ENCODE assay signal across 8 mouse cellular contexts in genomic region chr9:53825318-53825717, GRCm38 (mm10). TPM values are rescaled to one million over a fixed set of nuclear protein-coding genes. Genes with fewer than 3 reads are reported as not detected.
DNase-seq lines count a peak whose midpoint lies in the region; TF ChIP-seq lines count a peak whose summit lies in the region.

No protein-coding gene starts in this region.

- DNase-seq in adrenal gland, postnatal 14 days = peak; percentile 29
- no peak for DNase-seq in adrenal gland, adult 2 months
- DNase-seq in ovary, postnatal 14 days (ENCODE audit: low spot score) = peak; percentile 14
- DNase-seq in ovary, adult 18-20 months (ENCODE audit: low spot score) = no peak
- DNase-seq in embryonic facial prominence, embryonic 10.5 days (ENCODE audit: low spot score) = peak; percentile 65
- peak; percentile 24 for DNase-seq in liver, adult 2 months (ENCODE audit: extremely low read depth, low read depth, low spot score)
- DNase-seq in splenic B cell, adult 2 months (ENCODE audit: low read depth, low spot score) = peak; percentile 46
- no peak for DNase-seq in spleen, postnatal 4 days (ENCODE audit: low spot score in 2 of 2)

- no peak for TF ChIP-seq POLR2A in liver, adult 2 months (IDR thresholded peaks at IDR 0.05; ENCODE audit: extremely low read depth, insufficient read depth, low read length)

- H3K9me3 ChIP-seq in embryonic facial prominence, embryonic 10.5 days = no peaks in the 10 kb centered on the region

- H3K9ac ChIP-seq in liver, adult 2 months (ENCODE audit: low read depth, low read length) = no peak overlapping the region

- peaks cover 8% of the 10 kb centered on the region; the same call in 1 of the 2 replicates for H3K27me3 ChIP-seq in embryonic facial prominence, embryonic 10.5 days (replicated peaks; ENCODE audit: low read depth, poor library complexity, severe bottlenecking)
- no peaks in the 10 kb centered on the region for H3K27me3 ChIP-seq in liver, adult 2 months (ENCODE audit: control insufficient read depth, insufficient read depth, low read length)
- H3K27me3 ChIP-seq in splenic B cell, adult 2 months (ENCODE audit: control insufficient read depth, insufficient read depth, low read length, poor library complexity, severe bottlenecking) = no peaks in the 10 kb centered on the region

- no peak overlapping the region for H3K27ac ChIP-seq in embryonic facial prominence, embryonic 10.5 days (replicated peaks)
- no peak overlapping the region for H3K27ac ChIP-seq in liver, adult 2 months (replicated peaks; ENCODE audit: insufficient read depth, low read depth, low read length)

- no peaks in the 10 kb centered on the region for H3K4me1 ChIP-seq in embryonic facial prominence, embryonic 10.5 days
- peaks cover 2% of the 10 kb centered on the region for H3K4me1 ChIP-seq in liver, adult 2 months (ENCODE audit: control insufficient read depth, insufficient read depth, low read length)

- no peaks in the 10 kb centered on the region for H3K36me3 ChIP-seq in embryonic facial prominence, embryonic 10.5 days (replicated peaks)
- no peaks in the 10 kb centered on the region for H3K36me3 ChIP-seq in liver, adult 2 months (ENCODE audit: control insufficient read depth, insufficient read depth, low read length)
- H3K36me3 ChIP-seq in splenic B cell, adult 2 months (ENCODE audit: control insufficient read depth, insufficient read depth, low read length, poor library complexity, severe bottlenecking) = no peaks in the 10 kb centered on the region

- 9% methylated on average over 9 of the region's 9 CpGs for WGBS in embryonic facial prominence, embryonic 10.5 days
- 5% methylated on average over 9 of the region's 9 CpGs for WGBS in liver, adult 2 months

- no peaks in the 10 kb centered on the region for H3K79me2 ChIP-seq in liver, adult 2 months (ENCODE audit: control insufficient read depth, insufficient read depth, low read length)

- no peak overlapping the region for H3K4me3 ChIP-seq in embryonic facial prominence, embryonic 10.5 days
- no peak overlapping the region for H3K4me3 ChIP-seq in liver, adult 2 months (ENCODE audit: insufficient read depth, low read depth, low read length)

- peak; percentile 58 for TF ChIP-seq CTCF in liver, adult 2 months (IDR thresholded peaks at IDR 0.05; ENCODE audit: low read depth, low read length)

RNA-seq across cellular contexts. Expression of gene Sln, which starts 24.6 kb away (rescaled TPM):
- total RNA-seq in adrenal gland, postnatal 14 days (2021) = not detected in 2 replicates
- total RNA-seq in adrenal gland, adult 2 months (2021) = not detected
- polyA plus RNA-seq in adrenal gland, adult 2 months (2012; rRNA removed) = not detected in 2 replicates
- 0.22 TPM in 1 of 2 replicates, not detected in the other for polyA plus RNA-seq in embryonic facial prominence, embryonic 10.5 days (2016; fragmentation: Nextera tagmentation; extraction: Ambion mirVana)
- not detected in 2 replicates for total RNA-seq in liver, adult 2 months (2014; rRNA removed)
- polyA plus RNA-seq in liver, adult 2 months (2012; rRNA removed) = not detected in 2 replicates

RNA-seq across cellular contexts. Expression of gene Slc35f2, which starts 54.0 kb away (rescaled TPM):
- total RNA-seq in adrenal gland, postnatal 14 days (2021) = 0.49 and 0.67 TPM in 2 replicates
- total RNA-seq in adrenal gland, adult 2 months (2021) = 1 to 10 TPM in 1 of 2 experiments, under 1 TPM in 1; 0.61 to 1.3 TPM
- polyA plus RNA-seq in adrenal gland, adult 2 months (2012; rRNA removed) = 0.70 and 0.97 TPM in 2 replicates
- 7.0 and 7.7 TPM in 2 replicates for polyA plus RNA-seq in embryonic facial prominence, embryonic 10.5 days (2016; fragmentation: Nextera tagmentation; extraction: Ambion mirVana)
- 0.13 and 0.18 TPM in 2 replicates for total RNA-seq in liver, adult 2 months (2014; rRNA removed)
- 0.10 and 0.14 TPM in 2 replicates for polyA plus RNA-seq in liver, adult 2 months (2012; rRNA removed)

Comparison
In these comparisons a context has a peak if more than half of its experiments do, and no peak if none do; other contexts are left out.
1. DNase-seq: peak in adrenal gland, postnatal 14 days (single experiment), ovary, postnatal 14 days (single experiment), embryonic facial prominence, embryonic 10.5 days (single experiment), liver, adult 2 months (single experiment) and splenic B cell, adult 2 months (single experiment); none in adrenal gland, adult 2 months (single experiment), ovary, adult 18-20 months (single experiment) and spleen, postnatal 4 days (0 of 2).